Mouse (Mus musculus) liver, adult 2 months (tissue): ENCODE measurements around the gene Rere.

Source experiments
- CTCF ChIP-seq: fragments of 200-500 bp; IDR thresholded peaks from 2 replicates; pipeline ENCODE4 v1.5.1; 2011; ENCODE audit warnings: low read depth, low read length, control low read depth
- POLR2A ChIP-seq: fragments of 200-500 bp; IDR thresholded peaks from 2 replicates; pipeline ENCODE4 v1.6.1; 2011; ENCODE audit warnings: low read length, control low read depth; ENCODE audit not compliant: insufficient read depth; ENCODE audit errors: extremely low read depth

DNA sequence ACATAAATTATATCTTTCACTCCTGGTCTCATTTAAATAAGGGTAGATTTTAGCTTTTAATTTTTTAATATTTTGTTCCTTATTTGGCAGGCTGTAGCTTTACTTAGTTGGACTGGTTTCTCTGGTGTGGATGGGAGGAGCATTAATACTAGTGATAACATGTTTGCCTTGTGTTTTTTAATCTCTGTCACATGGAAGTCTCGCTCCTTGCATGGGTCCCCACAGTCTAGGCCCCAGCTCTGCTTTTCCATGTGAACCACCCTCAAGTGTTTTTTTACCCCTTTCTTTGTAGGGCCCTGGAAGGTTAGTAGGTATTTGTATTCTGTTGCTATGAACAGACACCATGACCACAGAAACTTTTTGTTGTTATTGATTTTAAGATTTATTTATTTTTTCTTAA lies 238.6 kb downstream of the Rere start:
- TF ChIP-seq POLR2A (no peak), CTCF (no peak)
